In the genomic region with DNA sequence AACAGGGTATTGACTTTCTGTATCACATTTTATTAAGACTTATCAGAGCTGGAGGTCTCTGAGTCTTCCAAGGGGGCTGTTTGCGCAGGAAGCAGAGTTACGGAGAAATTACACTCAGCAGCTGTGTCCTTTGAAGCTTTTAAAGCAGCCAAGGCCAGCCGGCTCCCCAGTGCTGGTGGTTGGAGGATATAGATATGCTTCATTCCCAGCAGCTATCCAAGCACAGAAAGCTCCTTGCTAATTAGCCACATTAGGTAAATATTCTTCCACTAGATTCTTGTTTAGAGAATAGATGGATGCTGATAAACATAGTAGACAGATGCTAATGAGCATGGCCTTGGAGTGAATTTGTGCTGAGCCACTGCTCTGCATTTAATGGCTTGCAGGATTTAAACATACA, we compare ENCODE assay signal across 17 mouse cellular contexts.
"Had no signal": no experiment of that assay in that cellular context is flagged by ENCODE, and none has a peak within 500 bp of the region (broad histone marks: within the 10 kb centered on the region; RNA-seq: fewer than 3 reads in every experiment).

No protein-coding gene starts in this region.

- H3K27ac ChIP-seq: kidney, embryonic 15.5 days; limb, embryonic 12.5 days; limb, embryonic 15.5 days; liver, embryonic 14.5 days; macrophage; neural tube, embryonic 12.5 days; neural tube, embryonic 15.5 days had no signal

- H3K4me2 ChIP-seq: kidney, embryonic 15.5 days; limb, embryonic 12.5 days; limb, embryonic 15.5 days; liver, embryonic 11.5 days; lung, embryonic 14.5 days; neural tube, embryonic 12.5 days; neural tube, embryonic 15.5 days had no signal

- H3K9me3 ChIP-seq: kidney, embryonic 15.5 days; limb, embryonic 12.5 days; limb, embryonic 15.5 days; neural tube, embryonic 12.5 days; neural tube, embryonic 15.5 days had no signal

- H3K4me1 ChIP-seq: kidney, embryonic 15.5 days; limb, embryonic 12.5 days; limb, embryonic 15.5 days; neural tube, embryonic 12.5 days had no signal

- DNase-seq: kidney, adult 8-10 months; kidney, postnatal 10 days; kidney, postnatal 36 days; left cerebral cortex, postnatal 4 days; liver, postnatal 0 days; lung, embryonic 14.5 days; thymus, adult 18-20 months; thymus, postnatal 36 days had no signal

- H3K9ac ChIP-seq: kidney, embryonic 15.5 days; limb, embryonic 12.5 days; limb, embryonic 15.5 days; liver, embryonic 14.5 days; liver, postnatal 0 days; lung, embryonic 14.5 days; neural tube, embryonic 12.5 days; neural tube, embryonic 15.5 days had no signal

- H3K4me3 ChIP-seq: kidney, embryonic 15.5 days; limb, embryonic 12.5 days; limb, embryonic 15.5 days; neural tube, embryonic 12.5 days; neural tube, embryonic 15.5 days had no signal

- ATAC-seq: liver, postnatal 0 days; lung, postnatal 0 days had no signal

- H3K27me3 ChIP-seq: limb, embryonic 12.5 days; limb, embryonic 15.5 days; neural tube, embryonic 12.5 days; neural tube, embryonic 15.5 days had no signal

- H3K36me3 ChIP-seq: kidney, embryonic 15.5 days; limb, embryonic 12.5 days; limb, embryonic 15.5 days; neural tube, embryonic 12.5 days; neural tube, embryonic 15.5 days had no signal
